Mouse (Mus musculus) spleen, adult 2 months (tissue): Measurements from ENCODE around the gene Nol4l.

Experiments
- CTCF ChIP-seq: fragments of 200-500 bp; IDR thresholded peaks from 2 replicates; pipeline ENCODE4 v1.5.1; 2011; ENCODE audit warnings: mild to moderate bottlenecking, inconsistent platforms; ENCODE audit not compliant: insufficient read depth, insufficient read length, insufficient replicate concordance; ENCODE audit errors: extremely low read depth
- POLR2A ChIP-seq: fragments of 200-500 bp; IDR thresholded peaks from 2 replicates; pipeline ENCODE4 v1.6.1; 2011; ENCODE audit warnings: low read depth, low read length, inconsistent platforms

- TF ChIP-seq CTCF (no peak), POLR2A (no peak)
Observed at GRCm38 (mm10) chr2:153508405-153508804, 21.4 kb downstream of the Nol4l start.
